Mouse (Mus musculus): ENCODE results near the gene C130026I21Rik.
"Not testable (repeated sequence)": the region's sequence is repeated elsewhere in the genome, so short reads cannot be mapped to it uniquely, and the experiment has no call there.

GRCm38 (mm10) chr1:85099864-85100263, 170.5 kb downstream of the C130026I21Rik start, which contains the start of gene Gm10553:
- TF ChIP-seq CTCF (conservative IDR thresholded peaks at IDR 0.05; ENCODE audit: insufficient read depth, insufficient read length, low read depth, low read length); POLR2A (IDR thresholded peaks at IDR 0.05; ENCODE audit: low read depth, low read length): not testable (repeated sequence)

Data from kidney, adult 2 months (tissue).